Mouse (Mus musculus) erythroblast, embryonic 14.5 days (primary cell): ENCODE results near the gene Lrrc4b. TPM values are rescaled to one million over a fixed set of nuclear protein-coding genes. Genes with fewer than 3 reads are reported as not detected.
A peak's percentile ranks its signal among the peaks of the same experiment; 100 is the strongest.

Experiments used
- H3K27me3 ChIP-seq: 2 replicates; pipeline ENCODE4 v1.6.1; 2012; ENCODE audit warnings: inconsistent platforms; ENCODE audit not compliant: control insufficient read depth
- H3K36me3 ChIP-seq: 2 replicates; pipeline ENCODE4 v1.6.1; 2012; ENCODE audit warnings: mild to moderate bottlenecking, inconsistent platforms; ENCODE audit not compliant: control insufficient read depth
- H3K4me1 ChIP-seq: 2 replicates; pipeline ENCODE4 v1.6.1; 2012; ENCODE audit warnings: inconsistent platforms; ENCODE audit not compliant: control insufficient read depth
- H3K4me3 ChIP-seq: replicated peaks from 2 replicates; pipeline ENCODE3; 2012; ENCODE audit warnings: moderate library complexity, mild to moderate bottlenecking, inconsistent platforms
- H3K9me3 ChIP-seq: 2 replicates; pipeline ENCODE4 v1.6.1; 2012; ENCODE audit warnings: low read length, inconsistent platforms, mixed read lengths; ENCODE audit not compliant: control insufficient read depth
- GATA1 ChIP-seq: IDR thresholded peaks from 2 replicates; pipeline ENCODE4 v1.6.1; 2012; ENCODE audit warnings: low read length, inconsistent platforms, mixed read lengths
- TAL1 ChIP-seq: IDR thresholded peaks from 3 replicates; pipeline ENCODE4 v1.6.1; 2012; ENCODE audit warnings: low read length, inconsistent platforms, mixed read lengths
- polyA plus RNA-seq: library from polyadenylated mRNA; stranded (reverse); fragments of >175 nt; gene quantifications from 2 replicates; pipeline ENCODE4 v1.2.3, GENCODE M21; 2012

Gene Lrrc4b
- not detected in 2 replicates for polyA plus RNA-seq

GRCm38 (mm10) chr7:44428968-44429521 is at the start of gene Lrrc4b:
Gene Lrrc4b (plus strand): TSS chr7:44429018.
- TF ChIP-seq TAL1 = no peak
- no peak for TF ChIP-seq GATA1
- Histone ChIP-seq H3K4me1 (peaks cover 18% of the 10 kb centered on the region), H3K9me3 (peaks cover 19% of the 10 kb centered on the region), H3K4me3 (no peak within 1 kb of the TSS), H3K36me3 (no peaks in the 10 kb centered on the region), H3K27me3 (peaks cover 86% of the 10 kb centered on the region)

DNA sequence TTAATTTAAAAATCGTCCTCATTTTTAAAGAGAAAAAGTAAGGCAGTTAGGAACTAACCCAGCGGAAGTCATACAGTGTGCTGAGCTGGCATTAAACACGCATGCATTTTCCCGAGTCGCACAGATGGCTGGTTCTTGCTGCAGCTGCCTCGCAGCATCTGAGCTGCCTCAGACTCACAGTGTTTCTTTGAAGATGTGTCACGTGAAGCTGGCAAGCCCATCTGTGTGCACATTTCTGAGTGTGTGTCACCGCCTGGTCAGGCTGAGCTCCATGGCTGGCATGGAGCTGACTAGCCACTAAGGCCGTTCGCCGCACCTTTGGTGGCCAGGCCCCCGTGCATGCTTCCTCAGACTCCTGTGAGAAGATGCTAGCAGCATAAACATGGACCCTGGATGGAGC is 46.3 kb upstream of the Lrrc4b start:
- no peaks in the 10 kb centered on the region for H3K36me3 ChIP-seq
- peaks cover 59% of the 10 kb centered on the region for H3K27me3 ChIP-seq
- H3K4me1 ChIP-seq = no peaks in the 10 kb centered on the region; the same call in 1 of the 2 replicates
- no peaks in the 10 kb centered on the region for H3K9me3 ChIP-seq
- no peak overlapping the region for H3K4me3 ChIP-seq
- TF ChIP-seq TAL1 (no peak), GATA1 (no peak)

- no peaks in the 10 kb centered on the region; the same call in 1 of the 2 replicates for H3K4me1 ChIP-seq
- peaks cover 60% of the 10 kb centered on the region for H3K27me3 ChIP-seq
- H3K36me3 ChIP-seq = no peaks in the 10 kb centered on the region
- TF ChIP-seq TAL1 = no peak
- TF ChIP-seq GATA1 = no peak
- peak within 1 kb of the TSS; percentile 27 for H3K4me3 ChIP-seq
- no peaks in the 10 kb centered on the region for H3K9me3 ChIP-seq
Observed at GRCm38 (mm10) chr7:44383980-44384715, 44.7 kb upstream of the Lrrc4b start, which contains the start of gene Syt3. Gene Syt3 (plus strand): TSS chr7:44384102.

GRCm38 (mm10) chr7:44384716-44385059 is 44.1 kb upstream of the Lrrc4b start:
- H3K36me3 ChIP-seq = no peaks in the 10 kb centered on the region
- H3K4me3 ChIP-seq = peak overlapping the region; percentile 12
- no peak for TF ChIP-seq TAL1
- no peak for TF ChIP-seq GATA1
- no peaks in the 10 kb centered on the region; the same call in 1 of the 2 replicates for H3K4me1 ChIP-seq
- peaks cover 61% of the 10 kb centered on the region for H3K27me3 ChIP-seq
- H3K9me3 ChIP-seq = no peaks in the 10 kb centered on the region

- H3K4me3 ChIP-seq = peak within 1 kb of the TSS; percentile 12
- no peaks in the 10 kb centered on the region for H3K36me3 ChIP-seq
- peaks cover 67% of the 10 kb centered on the region for H3K27me3 ChIP-seq
- no peak for TF ChIP-seq GATA1
- no peak for TF ChIP-seq TAL1
- no peaks in the 10 kb centered on the region for H3K9me3 ChIP-seq
- H3K4me1 ChIP-seq = no peaks in the 10 kb centered on the region; the same call in 1 of the 2 replicates
Observed at GRCm38 (mm10) chr7:44385720-44386119, 43.1 kb upstream of the Lrrc4b start, which contains the start of gene 1700008O03Rik. Gene 1700008O03Rik (minus strand): TSS chr7:44385820.

- H3K36me3 ChIP-seq = no peaks in the 10 kb centered on the region
- peaks cover 24% of the 10 kb centered on the region for H3K27me3 ChIP-seq
- TF ChIP-seq GATA1 (no peak), TAL1 (no peak)
- H3K9me3 ChIP-seq = no peaks in the 10 kb centered on the region
- H3K4me1 ChIP-seq = no peaks in the 10 kb centered on the region
- no peak overlapping the region for H3K4me3 ChIP-seq
Observed at GRCm38 (mm10) chr7:44391831-44392230, 37.0 kb upstream of the Lrrc4b start.

- Histone ChIP-seq H3K9me3 (no peaks in the 10 kb centered on the region), H3K4me1 (no peaks in the 10 kb centered on the region), H3K36me3 (no peaks in the 10 kb centered on the region), H3K27me3 (peaks cover 20% of the 10 kb centered on the region), H3K4me3 (no peak overlapping the region)
- TF ChIP-seq TAL1 (no peak), GATA1 (no peak)
Observed at GRCm38 (mm10) chr7:44392341-44392740, 36.5 kb upstream of the Lrrc4b start.

DNA sequence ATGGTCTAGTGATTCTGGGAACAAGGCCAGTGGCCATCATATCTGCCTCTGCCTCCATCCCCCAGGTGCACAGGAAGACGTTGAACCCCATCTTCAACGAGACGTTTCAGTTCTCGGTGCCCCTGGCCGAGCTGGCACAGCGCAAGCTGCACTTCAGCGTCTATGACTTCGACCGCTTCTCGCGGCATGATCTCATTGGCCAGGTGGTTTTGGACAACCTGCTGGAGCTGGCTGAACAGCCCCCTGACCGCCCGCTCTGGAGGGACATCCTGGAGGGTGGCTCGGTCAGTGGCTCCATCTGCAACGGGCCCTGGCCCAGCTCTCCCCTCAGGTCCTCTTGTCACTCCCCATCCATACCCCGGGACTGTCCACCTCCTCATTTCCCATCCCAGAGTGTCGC is 35.5 kb upstream of the Lrrc4b start:
- no peaks in the 10 kb centered on the region for H3K9me3 ChIP-seq
- H3K27me3 ChIP-seq = peaks cover 12% of the 10 kb centered on the region
- H3K36me3 ChIP-seq = no peaks in the 10 kb centered on the region
- H3K4me1 ChIP-seq = no peaks in the 10 kb centered on the region
- TF ChIP-seq GATA1 (no peak), TAL1 (no peak)
- H3K4me3 ChIP-seq = no peak overlapping the region

GRCm38 (mm10) chr7:44398570-44398969 is 30.2 kb upstream of the Lrrc4b start:
- TF ChIP-seq GATA1 (no peak), TAL1 (no peak)
- peaks cover 9% of the 10 kb centered on the region for H3K27me3 ChIP-seq
- peaks cover 7% of the 10 kb centered on the region for H3K4me1 ChIP-seq
- H3K4me3 ChIP-seq = no peak overlapping the region
- H3K36me3 ChIP-seq = no peaks in the 10 kb centered on the region
- no peaks in the 10 kb centered on the region for H3K9me3 ChIP-seq
